Mouse (Mus musculus) liver, embryonic 14 days (tissue): Measurements from ENCODE around the gene Appl1. TPM values are rescaled to one million over a fixed set of nuclear protein-coding genes. Genes with fewer than 3 reads are reported as not detected.

Experiments used
- polyA plus RNA-seq: library from polyadenylated mRNA; depleted of rRNA; stranded (reverse); fragments of >200 nt; gene quantifications from 2 replicates; pipeline ENCODE4 v1.2.3, GENCODE M21; 2012; rRNA removed

The Appl1 gene
- polyA plus RNA-seq, result 2.4 and 2.6 TPM in 2 replicates

DNA sequence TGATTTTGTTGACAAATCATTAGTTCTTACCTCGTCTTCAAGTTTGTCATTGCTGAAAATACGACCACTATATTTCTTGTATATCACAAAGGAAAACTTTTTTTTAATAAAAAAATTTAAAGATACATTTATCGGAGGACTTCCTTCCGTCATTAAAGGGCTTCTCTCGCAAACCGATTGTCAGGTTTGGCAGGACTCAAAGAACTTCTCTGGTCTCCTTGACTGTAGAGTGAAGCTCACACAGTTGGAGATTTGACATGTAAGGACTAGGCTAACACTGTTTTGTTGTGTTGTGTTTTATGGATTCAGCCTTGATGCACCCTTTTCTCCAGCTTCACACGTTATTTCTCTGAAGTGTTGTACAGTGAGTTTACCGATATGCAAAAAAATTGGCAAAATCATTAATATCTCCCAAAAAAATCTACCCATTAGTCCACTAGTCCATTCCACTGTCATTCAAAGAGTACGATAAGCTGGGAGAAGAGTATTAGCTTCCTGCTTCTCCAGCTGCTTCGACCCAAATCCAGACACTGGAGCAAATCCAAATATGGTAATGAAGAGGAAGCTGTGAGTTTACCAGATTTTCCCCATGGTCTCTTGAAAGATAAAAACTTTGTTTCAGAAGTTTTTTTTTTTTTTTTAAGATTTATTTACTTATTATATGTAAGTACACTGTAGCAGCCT lies at the start of gene Appl1:
Appl1 (minus strand) TSS at position 127 of the 684 bp plus-strand sequence.

DNA sequence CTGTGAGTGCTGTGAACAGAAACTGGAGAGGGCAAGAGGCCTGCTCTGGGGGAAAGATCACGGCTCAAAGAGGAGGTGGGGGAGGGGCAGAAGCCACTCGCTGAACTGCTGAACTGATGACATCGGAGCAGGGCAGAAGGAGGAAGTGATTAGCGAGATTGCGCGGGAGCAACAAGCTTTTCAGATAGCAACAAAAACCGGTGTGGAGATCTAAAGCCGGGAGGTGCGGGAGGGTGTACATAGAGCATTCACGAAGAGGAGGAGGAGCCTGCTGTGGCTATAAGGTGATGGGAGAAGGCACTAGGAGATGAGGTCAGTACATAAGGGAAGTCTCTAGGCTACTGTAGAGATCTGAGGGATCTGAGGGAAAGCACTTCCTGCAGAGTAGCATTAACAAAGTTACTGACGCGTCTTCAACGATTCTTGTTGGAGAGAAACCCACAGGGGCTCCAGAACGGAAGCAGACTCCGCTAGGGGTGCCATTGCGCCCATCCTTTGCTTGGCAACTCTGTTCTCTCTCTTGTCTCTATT lies 23.2 kb upstream of the Appl1 start, which contains the start of gene Hesx1:
Hesx1 (plus strand) TSS at position 206 of the 531 bp plus-strand sequence.

GRCm38 (mm10) chr14:26894392-26894791 lies 76.6 kb downstream of the Appl1 start, which contains the start of gene Asb14:
Gene Asb14 (plus strand): TSS chr14:26894557.

Other genes with a start within 250 kb of the Appl1 start
- gene Asb14, start 76.7 kb downstream of the Appl1 start, polyA plus RNA-seq, result not detected in 2 replicates
- 6.1 and 7.4 TPM in 2 replicates for gene Hesx1, start 23.2 kb upstream of the Appl1 start, polyA plus RNA-seq
- 0.07 and 0.14 TPM in 2 replicates for gene Il17rd, start 67.7 kb upstream of the Appl1 start, polyA plus RNA-seq
- 2.5 and 2.8 TPM in 2 replicates for gene Arhgef3, start 143.7 kb upstream of the Appl1 start, polyA plus RNA-seq